Mouse (Mus musculus) frontal cortex, postnatal 36 days (tissue): ENCODE measurements at regions not wholly inside any gene's neighbourhood (a gene's known extent, or its start where the extent isn't known, plus 50 kb on each side); places are given as distances from the start of the nearest gene placed in this dataset.
"Not testable (repeated sequence)": the region's sequence is repeated elsewhere in the genome, so short reads cannot be mapped to it uniquely, and the experiment has no call there.

Source experiments
- DNase-seq, 2 experiments: peaks; one replicate each; pipeline ENCODE4 v3.0.0; 2022; ENCODE audit warnings: low spot score in 2 of 2

DNA sequence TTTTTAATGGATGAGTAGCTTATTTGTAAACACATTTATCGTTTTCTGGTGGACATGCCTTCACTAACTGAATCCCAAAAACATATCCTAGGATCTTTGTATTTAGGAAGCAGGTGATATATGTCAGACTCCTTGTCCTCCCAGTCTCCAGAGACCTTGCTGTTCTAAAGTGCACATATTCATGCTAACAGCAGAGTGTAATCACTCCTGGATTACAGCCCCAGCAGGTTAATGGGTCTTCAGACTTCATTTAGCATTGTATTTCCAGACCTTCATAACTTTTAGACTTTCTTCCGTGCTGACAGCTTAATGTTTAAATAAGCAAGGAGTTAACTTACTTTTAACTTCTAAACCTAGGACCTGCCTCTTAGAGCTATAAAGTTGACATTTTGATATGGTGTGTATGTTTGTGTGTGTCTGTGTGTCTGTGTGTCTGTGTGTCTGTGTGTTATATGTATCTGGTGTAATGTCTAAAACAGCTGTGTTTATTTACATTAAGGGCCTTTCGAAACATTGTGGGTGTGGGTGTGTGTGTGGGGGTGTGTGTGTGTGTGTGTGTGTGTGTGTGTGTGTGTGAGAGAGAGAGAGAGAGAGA, 398.3 kb downstream of the Gm4340 start:
- DNase-seq = no peak

DNA sequence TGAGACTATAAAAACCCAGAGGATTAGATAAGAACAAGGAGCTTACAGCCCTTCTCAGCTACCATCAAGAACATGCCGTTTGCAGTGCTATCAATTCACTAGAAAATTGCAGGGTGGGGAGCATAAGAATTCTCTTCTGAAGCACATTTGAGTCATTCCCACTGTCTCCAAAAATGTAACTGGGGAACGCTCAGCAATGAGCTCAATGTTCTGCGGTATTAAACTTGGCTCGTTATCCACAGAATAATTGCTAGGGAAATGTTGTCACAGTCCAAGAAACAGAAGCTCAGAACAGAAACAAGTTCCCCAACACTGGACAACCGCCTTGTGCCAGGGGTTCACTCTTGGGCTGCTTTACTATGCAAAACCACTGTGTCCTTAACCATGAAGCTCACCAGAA, 402.1 kb downstream of the Gm4340 start:
- DNase-seq = peak in 1 of 2 experiments; percentile 3

DNA sequence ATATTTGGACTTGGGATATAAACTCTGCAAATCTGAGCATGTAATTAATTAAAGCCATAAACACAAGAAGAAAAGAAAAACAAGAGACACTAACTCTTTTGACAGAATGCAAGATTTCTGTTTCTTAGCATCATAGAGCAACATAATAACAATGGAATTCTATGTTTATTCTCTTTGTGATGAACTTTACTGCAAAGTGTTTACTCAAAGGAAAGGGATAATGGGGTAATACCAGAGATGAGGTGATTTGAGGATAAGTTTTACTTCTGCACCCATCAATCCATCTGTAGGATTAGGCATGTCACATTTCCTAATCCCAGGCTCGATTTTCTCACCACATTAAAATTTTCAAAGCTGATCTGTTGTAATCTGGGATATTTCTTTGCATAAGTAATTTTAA, 433.8 kb downstream of the Gm4340 start:
- DNase-seq = no peak

DNA sequence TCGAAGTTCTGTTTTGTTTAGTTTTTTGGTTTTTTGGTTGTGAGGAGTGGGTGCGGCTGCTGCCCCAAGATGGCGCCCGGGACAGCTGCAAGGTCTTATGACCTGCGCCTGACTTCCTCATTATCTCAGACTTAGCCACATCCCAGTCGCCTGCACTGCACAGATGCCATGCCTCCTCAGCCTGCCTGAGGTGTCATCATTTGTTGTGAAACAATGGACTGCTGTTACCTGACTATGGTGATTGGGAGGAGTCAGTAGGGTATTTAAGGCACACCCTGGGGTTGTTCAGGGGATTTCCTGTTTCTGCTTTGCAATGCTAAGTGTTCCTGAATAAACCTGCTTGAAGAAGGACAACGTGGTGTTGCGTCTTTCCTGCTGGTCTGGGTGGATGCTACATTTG, 457.2 kb downstream of the Gm4340 start:
- DNase-seq = no peak

DNA sequence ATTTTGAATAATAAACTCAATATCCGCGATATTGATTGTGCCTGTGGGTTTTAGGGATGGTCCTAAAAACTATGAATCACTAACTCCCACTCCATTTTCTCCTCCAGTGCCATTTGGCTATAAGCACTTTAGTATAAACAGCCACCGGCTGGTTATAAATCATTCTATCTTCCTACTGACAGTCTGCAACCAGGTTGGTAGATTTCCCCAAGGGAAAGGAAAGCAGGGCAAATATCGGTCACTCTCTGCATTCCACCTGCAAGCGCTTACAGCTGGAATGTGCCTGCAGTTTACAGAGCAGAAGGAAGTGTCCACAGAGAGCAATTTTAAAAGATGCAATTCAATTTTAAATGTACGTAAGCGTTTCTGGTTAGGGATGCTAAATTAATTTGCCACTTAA, 466.5 kb downstream of the Gm4340 start:
- DNase-seq = no peak

DNA sequence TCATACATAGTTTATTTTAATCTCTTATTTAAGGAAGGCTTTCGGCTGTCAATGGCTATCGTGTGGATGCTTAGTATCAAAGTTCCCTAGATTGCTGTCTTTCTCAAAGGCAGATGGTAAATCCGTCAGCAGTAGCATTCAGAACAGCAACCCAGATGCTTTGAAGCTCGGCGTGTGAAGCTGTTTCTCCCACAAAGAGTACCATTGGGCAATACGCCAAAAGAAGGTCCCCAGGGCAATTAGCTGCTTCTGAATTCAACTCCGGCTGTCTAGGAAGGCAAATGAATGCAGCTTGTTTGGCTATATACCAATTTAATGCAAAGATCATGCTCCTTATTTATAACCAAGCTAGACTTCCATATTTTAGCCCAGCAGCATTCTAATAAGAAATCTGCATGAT, 467.8 kb downstream of the Gm4340 start:
- DNase-seq = peak in 1 of 2 experiments; percentile 6

DNA sequence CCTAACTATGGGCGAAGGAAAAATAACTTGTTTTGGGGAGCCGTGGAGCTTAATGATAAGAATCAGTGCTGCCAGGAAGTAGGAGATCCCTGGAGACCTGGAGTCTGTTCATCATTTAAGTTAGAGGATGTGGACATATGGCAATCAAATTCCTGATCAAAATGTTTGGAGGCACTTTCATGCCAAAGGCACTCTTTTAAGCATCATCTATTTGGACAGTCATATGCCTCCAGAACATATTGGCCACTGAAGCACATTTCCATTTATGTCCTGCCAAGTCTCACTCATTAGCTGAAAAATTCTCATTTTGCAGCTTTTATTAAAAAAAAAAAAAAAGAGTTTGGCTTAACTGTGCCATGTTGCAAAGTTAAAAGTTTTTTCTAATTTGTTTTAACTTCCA, 474.4 kb downstream of the Gm4340 start:
- no peak for DNase-seq

DNA sequence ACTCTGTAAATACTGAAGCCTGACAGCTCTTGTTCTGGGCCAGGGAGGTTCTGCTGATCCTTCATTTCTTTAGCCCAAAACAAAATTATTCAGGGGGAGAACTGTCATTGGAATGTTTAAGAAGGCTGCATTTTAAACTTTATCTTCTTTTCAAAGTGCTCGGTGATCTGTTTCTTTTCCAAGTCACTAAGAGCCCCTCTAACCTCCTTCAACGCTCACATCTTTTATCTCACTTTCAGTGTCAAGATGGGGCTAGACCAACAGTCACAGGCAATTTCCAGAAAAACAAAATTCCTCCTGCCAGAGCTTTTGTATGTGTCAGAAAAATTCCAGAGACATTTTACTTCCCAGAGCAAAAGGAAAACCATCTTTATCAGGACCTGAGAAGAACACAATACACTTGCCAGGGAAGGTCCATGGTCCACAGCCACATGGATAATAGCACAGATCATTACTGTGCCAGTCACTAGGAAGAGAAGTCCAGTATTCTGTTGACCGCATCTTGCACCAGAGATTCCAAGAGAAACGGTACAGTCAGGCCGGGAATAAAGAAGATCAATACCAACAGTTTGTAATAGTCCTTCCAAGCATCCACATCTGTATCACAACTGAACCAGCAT, 491.0 kb downstream of the Gm4340 start:
- no peak for DNase-seq

DNA sequence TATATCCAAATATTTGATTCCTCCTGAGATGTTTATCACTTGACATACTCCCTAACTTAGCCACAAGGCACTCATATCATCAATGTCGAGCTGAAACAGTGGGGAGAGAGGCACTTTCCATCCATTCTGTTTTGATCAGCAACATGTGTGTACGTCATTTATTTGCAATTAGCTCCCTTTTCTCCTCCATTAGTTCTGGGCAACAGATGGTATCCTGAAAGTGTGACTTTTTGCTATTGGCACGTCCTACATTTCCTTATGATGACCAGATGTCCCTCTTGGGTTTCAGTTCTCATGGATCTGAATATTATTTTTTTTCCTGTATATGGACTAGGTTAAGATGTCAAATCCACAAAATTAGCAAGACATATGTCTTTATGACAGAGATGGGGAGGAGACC, 492.0 kb downstream of the Gm4340 start:
- no peak for DNase-seq

DNA sequence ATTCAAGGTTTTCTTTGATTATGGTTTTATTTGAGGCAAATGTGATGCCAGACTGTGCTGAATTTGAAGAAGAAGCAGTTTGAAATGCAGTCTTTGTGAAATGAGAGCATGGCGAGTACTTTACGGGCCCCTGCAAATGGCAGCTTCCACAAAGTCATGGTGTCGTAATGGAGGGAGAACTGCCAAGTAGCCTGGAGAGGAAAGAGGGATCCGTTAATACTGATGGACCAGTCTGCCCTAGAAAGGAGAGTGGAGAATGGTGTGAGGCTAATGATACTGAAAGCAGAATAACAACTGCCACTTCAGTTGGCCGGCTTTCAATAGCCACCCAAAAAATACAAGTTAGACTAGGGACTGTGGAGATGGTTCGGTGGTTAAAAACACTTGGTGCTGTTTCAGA, 492.8 kb downstream of the Gm4340 start:
- DNase-seq = peak; percentile 2 to 13

DNA sequence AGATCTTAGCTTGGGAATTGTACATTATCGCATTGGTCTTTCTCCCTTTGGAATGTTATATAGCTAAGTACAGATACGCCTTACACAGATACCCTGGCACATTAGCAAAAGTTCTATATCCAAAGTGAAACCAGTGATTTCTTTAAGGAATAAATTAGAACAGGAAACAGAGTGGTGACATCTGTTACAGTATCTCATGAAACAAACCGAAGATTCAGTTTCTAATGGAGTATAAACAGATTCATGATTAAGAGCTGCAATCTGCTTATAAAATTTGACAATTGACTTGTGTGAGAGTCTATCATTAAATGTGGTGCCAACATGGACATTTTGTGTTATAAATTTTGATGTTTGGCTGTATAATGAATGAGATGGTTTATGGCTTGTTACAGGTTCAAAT, 501.1 kb downstream of the Gm4340 start:
- DNase-seq = no peak

DNA sequence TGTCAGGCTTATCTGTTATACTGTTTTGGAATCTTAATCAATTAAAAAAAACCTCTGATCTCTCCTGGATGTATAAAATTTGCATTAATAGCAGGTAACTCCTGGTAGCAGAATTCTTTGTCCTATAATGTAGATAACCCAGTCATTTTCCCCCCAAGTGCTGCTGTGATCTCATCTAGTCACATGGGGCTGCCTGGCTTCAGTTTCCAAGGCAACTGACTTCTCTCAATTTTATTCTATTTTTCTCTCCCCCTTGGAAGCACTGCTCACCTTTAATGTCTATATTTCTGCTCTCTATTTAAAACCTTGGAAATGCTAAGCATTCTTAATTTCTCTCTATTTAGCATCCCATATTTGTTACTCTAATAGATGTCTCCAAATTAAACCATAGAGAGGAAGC, 515.1 kb downstream of the Gm4340 start:
- DNase-seq = no peak

DNA sequence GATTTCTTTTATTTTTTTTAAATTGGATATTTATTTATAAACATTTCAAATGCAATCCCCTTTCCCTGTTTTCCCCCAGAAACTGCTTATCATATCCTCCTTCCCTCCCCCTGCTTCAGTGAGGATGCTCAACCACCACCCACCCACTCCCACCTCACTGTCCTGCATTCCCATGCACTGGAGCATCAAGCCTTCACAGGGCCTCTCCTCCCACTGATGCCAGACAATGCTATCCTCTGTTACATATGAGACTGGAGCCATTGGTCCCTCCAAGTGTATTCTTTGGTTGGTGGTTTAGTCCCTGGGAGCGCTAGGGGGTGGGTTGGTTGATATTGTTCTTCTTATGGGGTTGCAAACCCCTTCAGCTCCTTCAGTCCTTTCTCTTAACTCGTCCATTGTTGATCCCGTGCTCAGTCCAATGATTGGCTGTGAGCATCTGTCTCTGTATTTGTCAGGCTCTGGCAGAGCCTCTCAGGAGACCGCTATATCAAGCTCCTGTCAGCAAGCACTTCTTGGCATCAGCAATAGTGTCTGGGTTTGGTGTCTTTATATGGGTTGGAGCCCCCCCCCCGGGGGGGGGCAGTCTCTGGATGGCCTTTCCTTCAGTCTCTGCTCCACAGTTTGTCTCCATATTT, 519.6 kb downstream of the Gm4340 start:
- DNase-seq = not testable (repeated sequence)
